Mouse (Mus musculus): ENCODE data around the gene D430041D05Rik.

DNA sequence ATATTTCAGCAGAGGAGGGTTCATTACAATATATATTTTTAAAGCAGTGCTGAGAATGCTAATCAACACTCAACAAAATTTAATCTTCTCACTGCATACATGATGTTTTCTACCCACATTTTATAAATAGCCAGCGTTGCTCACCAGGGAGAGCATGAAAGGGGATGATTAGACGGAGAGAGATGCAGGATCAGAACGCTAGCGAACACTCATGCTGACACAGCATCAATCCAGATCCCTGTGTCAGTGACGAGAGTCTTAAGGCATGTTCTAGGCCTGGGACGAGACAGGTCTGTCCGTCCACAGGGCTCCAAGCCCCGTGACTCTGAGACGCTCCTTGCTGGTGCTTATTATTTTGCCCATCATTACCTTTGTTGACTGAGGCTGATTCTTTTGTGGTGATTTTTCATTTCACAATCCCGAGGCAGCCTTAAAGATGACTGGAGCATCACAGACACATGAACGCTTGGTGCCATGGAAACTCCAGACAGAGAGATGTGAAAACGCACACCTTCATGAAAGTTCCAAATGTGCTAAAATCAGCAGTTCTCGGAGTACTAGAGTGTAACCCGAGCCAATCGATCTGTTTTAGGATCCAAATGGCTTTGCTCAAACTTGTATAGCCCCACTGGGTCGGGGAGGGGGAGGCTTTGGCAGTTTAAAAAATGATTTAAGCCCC lies 83.6 kb downstream of the D430041D05Rik start:
- TF ChIP-seq GATA1 (IDR thresholded peaks at IDR 0.05; ENCODE audit: low read length) (no peak), TAL1 (IDR thresholded peaks at IDR 0.05; ENCODE audit: low read length) (no peak)

All from erythroblast, embryonic 14.5 days (primary cell).